Mouse (Mus musculus) large intestine, adult 2 months (tissue): Measurements from ENCODE around the gene Cacng1. TPM values are rescaled to one million over a fixed set of nuclear protein-coding genes. Genes with fewer than 3 reads are reported as not detected.

Experiments used
- DNase-seq: peaks from one replicate; pipeline ENCODE4 v3.0.0-alpha.2; 2012; ENCODE audit warnings: low read depth, low spot score
- WGBS: fragments of 180-500 bp; shearing (Covaris S2); methylation state at CpG from one replicate; pipeline ENCODE4 v1.1.7; 2018; 5-methylcytosine and 5-hydroxymethylcytosine counted together
- polyA plus RNA-seq: library from polyadenylated mRNA; depleted of rRNA; stranded (reverse); fragments of >200 nt; gene quantifications from 2 replicates; pipeline ENCODE4 v1.2.3, GENCODE M21; 2012; rRNA removed

The Cacng1 gene
- 0.11 and 0.35 TPM in 2 replicates for polyA plus RNA-seq

- 70% methylated on average over 16 of the region's 16 CpGs for WGBS
Measured at GRCm38 (mm10) chr11:107716332-107716938, at the start of gene Cacng1. Cacng1 (minus strand) TSS chr11:107716522.

GRCm38 (mm10) chr11:107762688-107763460 lies 46.6 kb upstream of the Cacng1 start:
- 24% methylated on average over 8 of the region's 8 CpGs for WGBS

More at GRCm38 (mm10) chr11:107716332-107716938, at the start of gene Cacng1:
- no peak for DNase-seq

GRCm38 (mm10) chr11:107761790-107762500 lies 45.6 kb upstream of the Cacng1 start:
- WGBS: 28% methylated on average over 10 of the region's 10 CpGs
- no peak for DNase-seq

More at GRCm38 (mm10) chr11:107762688-107763460, 46.6 kb upstream of the Cacng1 start:
- no peak for DNase-seq

- 72% methylated on average over 10 of the region's 10 CpGs for WGBS
- no peak for DNase-seq
Measured at GRCm38 (mm10) chr11:107760001-107760400, 43.7 kb upstream of the Cacng1 start.

- no peak for DNase-seq
- WGBS: 80% methylated on average over 9 of the region's 9 CpGs
Measured at GRCm38 (mm10) chr11:107759516-107759915, 43.2 kb upstream of the Cacng1 start.

- DNase-seq: no peak
- WGBS: 79% methylated on average over 5 of the region's 5 CpGs
Measured at GRCm38 (mm10) chr11:107749114-107749513, 32.8 kb upstream of the Cacng1 start.

GRCm38 (mm10) chr11:107748243-107749035 lies 32.1 kb upstream of the Cacng1 start:
- 82% methylated on average over 5 of the region's 5 CpGs for WGBS
- no peak for DNase-seq

GRCm38 (mm10) chr11:107743100-107743499 lies 26.8 kb upstream of the Cacng1 start:
- no peak for DNase-seq
- WGBS: 55% methylated on average over 3 of the region's 3 CpGs

GRCm38 (mm10) chr11:107738418-107739099 lies 22.2 kb upstream of the Cacng1 start:
- 76% methylated on average over 20 of the region's 20 CpGs for WGBS

GRCm38 (mm10) chr11:107737886-107738285 lies 21.6 kb upstream of the Cacng1 start:
- DNase-seq: no peak
- WGBS: 63% methylated on average over 6 of the region's 6 CpGs

More at GRCm38 (mm10) chr11:107738418-107739099, 22.2 kb upstream of the Cacng1 start:
- DNase-seq: no peak

GRCm38 (mm10) chr11:107734133-107734532 lies 17.8 kb upstream of the Cacng1 start:
- 60% methylated on average over 7 of the region's 7 CpGs for WGBS
- DNase-seq: no peak

GRCm38 (mm10) chr11:107731498-107731897 lies 15.2 kb upstream of the Cacng1 start:
- 52% methylated on average over 5 of the region's 5 CpGs for WGBS

GRCm38 (mm10) chr11:107730940-107731339 lies 14.6 kb upstream of the Cacng1 start:
- 68% methylated on average over 4 of the region's 4 CpGs for WGBS

More at GRCm38 (mm10) chr11:107731498-107731897, 15.2 kb upstream of the Cacng1 start:
- no peak for DNase-seq

GRCm38 (mm10) chr11:107729141-107729540 lies 12.8 kb upstream of the Cacng1 start:
- 78% methylated on average over 7 of the region's 7 CpGs for WGBS

More at GRCm38 (mm10) chr11:107730940-107731339, 14.6 kb upstream of the Cacng1 start:
- DNase-seq: no peak

GRCm38 (mm10) chr11:107728073-107728863 lies 11.9 kb upstream of the Cacng1 start:
- 77% methylated on average over 13 of the region's 13 CpGs for whole genome bisulfite sequencing
- no peak for DNase-seq

More at GRCm38 (mm10) chr11:107729141-107729540, 12.8 kb upstream of the Cacng1 start:
- no peak for DNase-seq

- WGBS: 67% methylated on average over 8 of the region's 8 CpGs
Measured at GRCm38 (mm10) chr11:107724603-107725002, 8.3 kb upstream of the Cacng1 start.

GRCm38 (mm10) chr11:107721057-107721456 lies 4.7 kb upstream of the Cacng1 start:
- no peak for DNase-seq
- 85% methylated on average over 7 of the region's 7 CpGs for WGBS

More at GRCm38 (mm10) chr11:107724603-107725002, 8.3 kb upstream of the Cacng1 start:
- DNase-seq: no peak
